Mouse (Mus musculus): Measurements from ENCODE around the gene Tubgcp6.

Gene Tubgcp6

GRCm38 (mm10) chr15:89122649-89123366, at the start of gene Tubgcp6:
Tubgcp6 (minus strand) TSS chr15:89123112.
- in situ Hi-C loops (cut with MboI, MseI): no loop called here

GRCm38 (mm10) chr15:89172276-89172935, 49.5 kb upstream of the Tubgcp6 start:
- in situ Hi-C loops (cut with MboI, MseI): no loop called here

- in situ Hi-C loops (cut with MboI, MseI): no loop called here
These were observed 48.7 kb upstream of the Tubgcp6 start for GRCm38 (mm10) chr15:89171526-89172051.

GRCm38 (mm10) chr15:89170102-89170501, 47.2 kb upstream of the Tubgcp6 start:
- in situ Hi-C loops (cut with MboI, MseI): no loop called here

GRCm38 (mm10) chr15:89169431-89169830, 46.5 kb upstream of the Tubgcp6 start:
- in situ Hi-C loops (cut with MboI, MseI): no loop called here

GRCm38 (mm10) chr15:89168922-89169321, 46.0 kb upstream of the Tubgcp6 start:
- in situ Hi-C loops (cut with MboI, MseI): no loop called here

- in situ Hi-C loops (cut with MboI, MseI): no loop called here
These were observed 42.6 kb upstream of the Tubgcp6 start for GRCm38 (mm10) chr15:89165478-89165877.

GRCm38 (mm10) chr15:89161397-89161796, 38.5 kb upstream of the Tubgcp6 start:
- in situ Hi-C loops (cut with MboI, MseI): no loop called here

GRCm38 (mm10) chr15:89158516-89158915, 35.6 kb upstream of the Tubgcp6 start:
- in situ Hi-C loops (cut with MboI, MseI): no loop called here

- in situ Hi-C loops (cut with MboI, MseI): no loop called here
These were observed 35.0 kb upstream of the Tubgcp6 start for GRCm38 (mm10) chr15:89157954-89158353.

- in situ Hi-C loops (cut with MboI, MseI): no loop called here
These were observed 29.4 kb upstream of the Tubgcp6 start for GRCm38 (mm10) chr15:89152312-89152711.

- in situ Hi-C loops (cut with MboI, MseI): no loop called here
These were observed 27.1 kb upstream of the Tubgcp6 start for GRCm38 (mm10) chr15:89150041-89150390.

- in situ Hi-C loops (cut with MboI, MseI): no loop called here
These were observed 26.5 kb upstream of the Tubgcp6 start, which contains the start of gene Mapk11 for GRCm38 (mm10) chr15:89149271-89150040. Mapk11 (minus strand) TSS chr15:89149628.

GRCm38 (mm10) chr15:89148496-89149270, 25.8 kb upstream of the Tubgcp6 start:
- in situ Hi-C loops (cut with MboI, MseI): no loop called here

- in situ Hi-C loops (cut with MboI, MseI): no loop called here
These were observed 25.0 kb upstream of the Tubgcp6 start for GRCm38 (mm10) chr15:89147895-89148294.

- in situ Hi-C loops (cut with MboI, MseI): no loop called here
These were observed 24.5 kb upstream of the Tubgcp6 start for GRCm38 (mm10) chr15:89147456-89147855.

- in situ Hi-C loops (cut with MboI, MseI): no loop called here
These were observed 24.1 kb upstream of the Tubgcp6 start for GRCm38 (mm10) chr15:89147024-89147423.

GRCm38 (mm10) chr15:89146537-89146936, 23.6 kb upstream of the Tubgcp6 start:
- in situ Hi-C loops (cut with MboI, MseI): no loop called here

- in situ Hi-C loops (cut with MboI, MseI): no loop called here
These were observed 23.0 kb upstream of the Tubgcp6 start for GRCm38 (mm10) chr15:89145813-89146350.

GRCm38 (mm10) chr15:89144965-89145364, 22.1 kb upstream of the Tubgcp6 start:
- in situ Hi-C loops (cut with MboI, MseI): no loop called here

- in situ Hi-C loops (cut with MboI, MseI): no loop called here
These were observed 20.2 kb upstream of the Tubgcp6 start for GRCm38 (mm10) chr15:89143134-89143533.

All from T-helper 17 cell (primary cell).